ENCODE assay signal across 20 mouse cellular contexts in the genomic region with DNA sequence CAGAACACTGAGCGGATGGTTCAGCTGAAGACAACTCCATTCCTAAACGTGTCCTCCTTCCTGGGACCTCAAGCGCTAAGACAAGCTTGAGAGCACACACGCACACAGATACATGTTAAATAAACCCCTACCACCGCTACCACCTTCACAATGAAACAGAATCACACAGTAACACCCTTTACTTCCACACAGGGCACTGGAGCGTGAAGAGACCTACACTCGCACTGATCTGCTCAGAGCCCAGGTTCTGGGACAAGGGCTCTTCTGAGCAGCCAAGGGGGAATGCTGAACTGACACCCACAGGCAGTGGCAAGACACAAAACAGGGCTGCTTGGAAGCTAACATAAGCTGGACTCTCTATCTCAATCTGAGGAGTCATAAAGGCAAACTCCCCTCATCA. TPM values are rescaled to one million over a fixed set of nuclear protein-coding genes. Genes with fewer than 3 reads are reported as not detected.
A peak's percentile ranks its signal among the peaks of the same experiment; 100 is the strongest.
DNase-seq lines count a peak whose midpoint lies in the region; ATAC-seq and TF ChIP-seq lines count a peak whose summit lies in the region.
"Had no signal": no experiment of that assay in that cellular context is flagged by ENCODE, and none has a peak within 500 bp of the region (broad histone marks: within the 10 kb centered on the region; RNA-seq: fewer than 3 reads in every experiment).

No protein-coding gene starts in this region.

- WGBS in intestine, embryonic 15.5 days = 69% methylated on average over 7 of the region's 7 CpGs
- 76% methylated on average over 7 of the region's 7 CpGs for WGBS in intestine, embryonic 16.5 days
- WGBS in kidney, embryonic 15.5 days = 52% methylated on average over 7 of the region's 7 CpGs
- WGBS in intestine, postnatal 0 days = 67% methylated on average over 7 of the region's 7 CpGs

- no peaks in the 10 kb centered on the region for H3K9me3 ChIP-seq in intestine, embryonic 15.5 days
- no peaks in the 10 kb centered on the region for H3K9me3 ChIP-seq in intestine, embryonic 16.5 days (ENCODE audit: control insufficient read depth, low read length)
- H3K9me3 ChIP-seq in kidney, embryonic 15.5 days (replicated peaks) = no peaks in the 10 kb centered on the region
- no peaks in the 10 kb centered on the region for H3K9me3 ChIP-seq in intestine, postnatal 0 days (ENCODE audit: control insufficient read depth)
- H3K9me3 ChIP-seq: embryonic facial prominence, embryonic 10.5 days; forebrain, embryonic 13.5 days; heart, embryonic 13.5 days had no signal

- no peak for ATAC-seq in intestine, embryonic 15.5 days
- no peak for ATAC-seq in intestine, embryonic 16.5 days
- 0 out of 2 replicates have a peak, but pooled peaks have one; percentile 20 for ATAC-seq in kidney, embryonic 15.5 days (replicated peaks; ENCODE audit: low FRiP score)
- no peak for ATAC-seq in intestine, postnatal 0 days
- ATAC-seq: forebrain, embryonic 13.5 days; forebrain, postnatal 0 days; Patski had no signal

- H3K27me3 ChIP-seq in intestine, embryonic 15.5 days (replicated peaks) = no peaks in the 10 kb centered on the region
- H3K27me3 ChIP-seq in intestine, embryonic 16.5 days (replicated peaks; ENCODE audit: control insufficient read depth, insufficient read depth, low read length) = no peaks in the 10 kb centered on the region
- H3K27me3 ChIP-seq in kidney, embryonic 15.5 days = no peaks in the 10 kb centered on the region
- H3K27me3 ChIP-seq in intestine, postnatal 0 days (replicated peaks; ENCODE audit: control insufficient read depth, insufficient read depth, low read length) = no peaks in the 10 kb centered on the region
- H3K27me3 ChIP-seq: CH12.LX; forebrain, embryonic 13.5 days; heart, embryonic 13.5 days; Patski had no signal

- H3K4me2 ChIP-seq in intestine, embryonic 15.5 days (replicated peaks) = no peak overlapping the region
- no peak overlapping the region for H3K4me2 ChIP-seq in intestine, embryonic 16.5 days (ENCODE audit: low read depth, low read length)
- no peak overlapping the region for H3K4me2 ChIP-seq in kidney, embryonic 15.5 days
- H3K4me2 ChIP-seq in intestine, postnatal 0 days (replicated peaks; ENCODE audit: low read depth) = no peak overlapping the region
- H3K4me2 ChIP-seq: forebrain, embryonic 13.5 days; heart, embryonic 13.5 days had no signal

- no peak overlapping the region for H3K4me3 ChIP-seq in intestine, embryonic 15.5 days (replicated peaks)
- H3K4me3 ChIP-seq in intestine, embryonic 16.5 days (ENCODE audit: low read length) = no peak overlapping the region
- no peak overlapping the region for H3K4me3 ChIP-seq in kidney, embryonic 15.5 days (replicated peaks)
- no peak overlapping the region for H3K4me3 ChIP-seq in intestine, postnatal 0 days (ENCODE audit: low read depth, low read length)
- H3K4me3 ChIP-seq: embryonic facial prominence, embryonic 10.5 days; forebrain, embryonic 13.5 days; heart, adult 2 months; heart, embryonic 13.5 days had no signal

- peak overlapping the region; percentile 20; the same call in 1 of the 2 replicates for H3K27ac ChIP-seq in intestine, embryonic 15.5 days
- H3K27ac ChIP-seq in intestine, embryonic 16.5 days (ENCODE audit: low read length) = no peak overlapping the region
- H3K27ac ChIP-seq in kidney, embryonic 15.5 days = peak overlapping the region; percentile 11; the same call in 1 of the 2 replicates
- peak overlapping the region; percentile 11; the same call in 1 of the 2 replicates for H3K27ac ChIP-seq in intestine, postnatal 0 days (ENCODE audit: low read depth, low read length)
- H3K27ac ChIP-seq: embryonic facial prominence, embryonic 10.5 days; forebrain, embryonic 13.5 days; heart, adult 2 months had no signal

- no peak overlapping the region for H3K9ac ChIP-seq in intestine, embryonic 15.5 days
- no peak overlapping the region for H3K9ac ChIP-seq in intestine, embryonic 16.5 days (ENCODE audit: low read depth, low read length)
- no peak overlapping the region for H3K9ac ChIP-seq in kidney, embryonic 15.5 days
- H3K9ac ChIP-seq in intestine, postnatal 0 days (ENCODE audit: low read depth, low read length) = no peak overlapping the region
- H3K9ac ChIP-seq: forebrain, embryonic 13.5 days; forebrain, postnatal 0 days; heart, embryonic 13.5 days had no signal

- peaks cover 8% of the 10 kb centered on the region for H3K4me1 ChIP-seq in intestine, embryonic 15.5 days (replicated peaks)
- H3K4me1 ChIP-seq in intestine, embryonic 16.5 days (ENCODE audit: control insufficient read depth, insufficient read depth, low read length) = peaks cover 25% of the 10 kb centered on the region
- H3K4me1 ChIP-seq in kidney, embryonic 15.5 days = peaks cover 49% of the 10 kb centered on the region
- peaks cover 4% of the 10 kb centered on the region; the same call in 1 of the 2 replicates for H3K4me1 ChIP-seq in intestine, postnatal 0 days (replicated peaks; ENCODE audit: control insufficient read depth, insufficient read depth, low read length)
- H3K4me1 ChIP-seq: forebrain, embryonic 13.5 days had no signal

- H3K36me3 ChIP-seq in intestine, embryonic 15.5 days = 0 out of 2 replicates have a peak, but pooled peaks cover 3% of the 10 kb centered on the region
- no peaks in the 10 kb centered on the region for H3K36me3 ChIP-seq in intestine, embryonic 16.5 days (ENCODE audit: control insufficient read depth, insufficient read depth, low read length)
- no peaks in the 10 kb centered on the region for H3K36me3 ChIP-seq in kidney, embryonic 15.5 days
- H3K36me3 ChIP-seq in intestine, postnatal 0 days (ENCODE audit: control insufficient read depth, insufficient read depth) = no peaks in the 10 kb centered on the region
- H3K36me3 ChIP-seq: embryonic facial prominence, embryonic 10.5 days; heart, embryonic 13.5 days had no signal

- TF ChIP-seq CTCF in intestine, postnatal 0 days (IDR thresholded peaks at IDR 0.05; ENCODE audit: low read depth) = no peak

- DNase-seq in kidney, postnatal 36 days = no peak
- DNase-seq in testis, postnatal 14 days (ENCODE audit: low spot score) = no peak
- no peak for DNase-seq in spleen, adult 18-20 months
- DNase-seq: adrenal gland, adult 2 months; adrenal gland, postnatal 25 days; cerebellum, adult 18-20 months; cerebellum, adult 9-11 months; forebrain, postnatal 0 days; gastrocnemius, postnatal 14 days; heart, adult 2 months; heart, postnatal 36 days had no signal

RNA-seq across cellular contexts. Expression of gene Spint2, which starts 16.1 kb away (rescaled TPM):
- 633 and 716 TPM in 2 replicates for polyA plus RNA-seq in intestine, embryonic 15.5 days (2015; fragmentation: Nextera tagmentation; extraction: Ambion mirVana)
- polyA plus RNA-seq in intestine, embryonic 16.5 days (2015; fragmentation: Nextera tagmentation; extraction: Ambion mirVana) = 626 and 672 TPM in 2 replicates
- 236 and 245 TPM in 2 replicates for polyA plus RNA-seq in kidney, embryonic 15.5 days (2015; fragmentation: Nextera tagmentation; extraction: Ambion mirVana)
- polyA plus RNA-seq in intestine, postnatal 0 days (2015; fragmentation: Nextera tagmentation; extraction: Ambion mirVana) = 685 and 722 TPM in 2 replicates

RNA-seq across cellular contexts. Expression of gene 2200002D01Rik, which starts 17.4 kb away (rescaled TPM):
- polyA plus RNA-seq in intestine, embryonic 15.5 days (2015; fragmentation: Nextera tagmentation; extraction: Ambion mirVana) = 178 and 182 TPM in 2 replicates
- 261 and 264 TPM in 2 replicates for polyA plus RNA-seq in intestine, embryonic 16.5 days (2015; fragmentation: Nextera tagmentation; extraction: Ambion mirVana)
- 7.6 and 11.2 TPM in 2 replicates for polyA plus RNA-seq in kidney, embryonic 15.5 days (2015; fragmentation: Nextera tagmentation; extraction: Ambion mirVana)
- 836 and 862 TPM in 2 replicates for polyA plus RNA-seq in intestine, postnatal 0 days (2015; fragmentation: Nextera tagmentation; extraction: Ambion mirVana)

RNA-seq across cellular contexts. Expression of gene Ppp1r14a, which starts 23.5 kb away (rescaled TPM):
- polyA plus RNA-seq in intestine, embryonic 15.5 days (2015; fragmentation: Nextera tagmentation; extraction: Ambion mirVana) = 44.3 and 50.7 TPM in 2 replicates
- polyA plus RNA-seq in intestine, embryonic 16.5 days (2015; fragmentation: Nextera tagmentation; extraction: Ambion mirVana) = 40.8 and 45.2 TPM in 2 replicates
- 21.0 and 23.7 TPM in 2 replicates for polyA plus RNA-seq in kidney, embryonic 15.5 days (2015; fragmentation: Nextera tagmentation; extraction: Ambion mirVana)
- polyA plus RNA-seq in intestine, postnatal 0 days (2015; fragmentation: Nextera tagmentation; extraction: Ambion mirVana) = 35.2 and 37.0 TPM in 2 replicates

RNA-seq across cellular contexts. Expression of gene Yif1b, which starts 27.5 kb away (rescaled TPM):
- 77.7 and 86.6 TPM in 2 replicates for polyA plus RNA-seq in intestine, embryonic 15.5 days (2015; fragmentation: Nextera tagmentation; extraction: Ambion mirVana)
- 83.1 and 83.7 TPM in 2 replicates for polyA plus RNA-seq in intestine, embryonic 16.5 days (2015; fragmentation: Nextera tagmentation; extraction: Ambion mirVana)
- 122 and 123 TPM in 2 replicates for polyA plus RNA-seq in kidney, embryonic 15.5 days (2015; fragmentation: Nextera tagmentation; extraction: Ambion mirVana)
- polyA plus RNA-seq in intestine, postnatal 0 days (2015; fragmentation: Nextera tagmentation; extraction: Ambion mirVana) = 40.6 and 41.7 TPM in 2 replicates

RNA-seq across cellular contexts. Expression of gene Kcnk6, which starts 33.3 kb away (rescaled TPM):
- 1.9 and 2.2 TPM in 2 replicates for polyA plus RNA-seq in intestine, embryonic 15.5 days (2015; fragmentation: Nextera tagmentation; extraction: Ambion mirVana)
- polyA plus RNA-seq in intestine, embryonic 16.5 days (2015; fragmentation: Nextera tagmentation; extraction: Ambion mirVana) = 2.5 TPM in 2 replicates
- 1.6 and 1.7 TPM in 2 replicates for polyA plus RNA-seq in kidney, embryonic 15.5 days (2015; fragmentation: Nextera tagmentation; extraction: Ambion mirVana)
- polyA plus RNA-seq in intestine, postnatal 0 days (2015; fragmentation: Nextera tagmentation; extraction: Ambion mirVana) = 1.5 and 1.8 TPM in 2 replicates
- polyA plus RNA-seq: Patski had no signal

Comparison
In these comparisons a context has a peak if more than half of its experiments do, and no peak if none do; other contexts are left out.
1. RNA of gene 2200002D01Rik, which starts 17.4 kb away (polyA plus RNA-seq): 836 to 862 TPM in intestine, postnatal 0 days, 261 to 264 TPM in intestine, embryonic 16.5 days and 178 to 182 TPM in intestine, embryonic 15.5 days; 7.6 to 11.2 TPM in kidney, embryonic 15.5 days; every median in the first group is over 10 times any median in the second.